Mouse (Mus musculus) embryo, embryonic 10.5 days (tissue): ENCODE measurements around the gene Lrp3.

Source experiments
- DNase-seq: peaks from one replicate; pipeline ENCODE4 v3.0.0-alpha.2; 2015; ENCODE audit warnings: low spot score

Lrp3 gene

DNA sequence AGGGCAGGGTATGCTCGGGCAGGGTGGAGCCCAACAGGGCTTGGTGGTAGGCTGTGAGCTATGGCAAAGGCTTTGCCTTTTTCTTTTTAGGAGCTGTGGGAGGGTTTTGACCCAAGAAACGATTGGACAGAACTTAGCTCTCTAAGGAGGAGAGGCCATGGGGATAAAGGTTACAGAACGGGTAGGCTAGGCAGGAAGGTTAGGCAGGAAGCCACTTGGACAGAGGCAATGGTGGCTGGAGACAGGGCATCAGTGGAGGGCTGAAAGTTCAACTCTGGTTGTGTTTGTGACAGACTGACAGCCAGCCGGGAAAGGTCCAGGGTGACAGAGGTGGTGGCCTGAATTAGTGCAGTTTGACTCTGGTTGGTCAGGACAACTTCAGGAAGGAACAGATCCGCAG lies 25.6 kb downstream of the Lrp3 start:
- no peak for DNase-seq

DNA sequence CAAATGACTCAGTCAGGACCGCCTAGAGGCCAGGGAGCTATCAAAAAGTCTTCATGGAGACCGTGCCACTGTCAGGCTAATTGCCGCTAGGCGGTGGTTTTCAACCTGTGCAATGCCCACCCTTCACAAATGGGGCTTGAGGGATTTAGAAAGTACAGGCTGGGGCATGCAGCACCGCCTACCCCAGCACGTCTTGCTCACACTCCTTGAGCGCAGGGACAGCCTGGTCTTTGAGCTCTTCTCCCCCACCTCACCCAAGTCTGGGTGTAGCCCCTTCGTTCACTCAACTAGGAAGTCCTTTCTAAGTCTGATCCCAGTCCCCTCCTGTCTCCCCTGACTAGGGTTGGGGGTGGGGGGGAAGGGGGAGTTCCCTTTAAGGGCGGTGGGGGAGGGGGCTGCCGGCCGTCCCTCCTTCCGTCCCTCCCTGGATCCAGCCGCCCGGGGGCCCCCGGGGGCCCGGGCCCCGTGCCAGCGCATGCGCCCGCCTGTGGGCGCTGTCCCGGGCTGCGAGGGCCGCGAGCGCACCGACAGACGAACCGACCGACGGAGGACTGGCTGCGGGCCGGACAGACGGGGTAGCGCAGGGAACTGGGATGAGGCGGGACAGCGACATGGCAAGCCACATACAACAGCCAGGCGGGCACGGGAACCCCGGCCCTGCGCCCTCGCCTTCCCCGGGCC lies 29.3 kb downstream of the Lrp3 start, which contains the start of gene Slc7a10:
TSS of gene Slc7a10 (plus strand) at position 497 of the 681 bp plus-strand sequence.
- peak; percentile 27 for DNase-seq

DNA sequence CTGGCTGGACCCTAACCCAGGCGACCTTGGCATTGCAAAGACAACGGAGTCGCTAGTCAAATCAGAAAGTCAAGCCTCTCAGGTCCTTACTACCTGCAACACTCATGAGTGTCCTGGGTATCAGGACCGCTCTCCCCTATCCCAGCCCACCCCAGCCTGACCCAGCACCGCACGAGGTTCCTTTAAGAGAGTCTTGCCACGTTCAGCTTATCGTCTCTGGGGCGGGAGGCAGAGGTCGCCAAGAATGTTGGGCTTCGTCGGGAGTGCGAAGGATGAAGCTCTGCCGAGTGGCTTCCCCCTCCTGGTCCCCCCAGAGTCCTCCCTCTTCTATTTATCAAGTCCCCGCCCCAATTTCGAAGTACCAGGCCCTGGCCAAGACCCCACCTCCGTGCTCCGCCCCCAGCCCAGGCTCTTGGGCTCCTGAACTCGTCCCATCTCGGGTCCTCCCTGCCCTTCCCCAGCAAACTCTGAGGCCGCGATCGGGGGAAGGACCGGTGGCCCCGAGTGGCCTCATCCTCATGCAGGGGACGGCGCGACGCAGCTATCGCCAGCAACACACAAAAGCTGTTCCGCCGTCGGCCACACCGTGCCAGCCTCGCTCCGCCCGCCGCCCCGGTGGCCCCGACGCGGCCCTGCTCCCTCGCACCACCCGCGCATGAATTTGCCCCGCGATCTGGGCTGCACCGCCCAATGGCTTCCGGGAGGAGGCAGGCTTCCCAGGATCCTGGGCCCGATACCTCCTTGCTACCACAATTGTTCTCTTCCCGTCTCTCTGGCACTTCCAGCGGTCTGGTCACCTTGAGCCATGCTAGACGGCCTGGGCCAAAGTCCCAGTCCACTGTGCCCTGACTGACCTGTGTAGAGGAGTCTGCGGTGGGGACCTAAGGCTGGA lies 30.2 kb downstream of the Lrp3 start:
- DNase-seq, result peak; percentile 57

- DNase-seq, result peak; percentile 85
Measured at GRCm38 (mm10) chr7:35176412-35177381, 38.6 kb downstream of the Lrp3 start.

DNA sequence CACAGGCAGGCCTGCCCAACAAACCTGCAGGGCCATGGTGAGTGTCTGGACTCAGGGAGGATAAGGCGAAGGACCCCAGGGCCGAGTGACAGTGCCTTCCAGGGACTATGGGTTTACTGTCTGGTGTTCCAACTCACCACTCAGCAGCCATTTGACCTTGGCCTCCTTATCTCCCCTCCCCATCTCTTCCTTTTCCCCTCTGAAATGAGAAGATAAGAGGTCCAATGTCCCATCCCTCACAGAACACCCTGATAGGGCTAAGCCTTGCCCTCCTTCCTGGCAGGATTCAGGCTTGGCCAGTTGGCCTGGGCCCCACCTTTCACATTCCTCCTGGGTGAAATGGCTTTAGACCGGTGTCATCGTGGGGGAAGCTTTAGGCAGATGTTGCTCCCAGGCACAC lies 39.8 kb downstream of the Lrp3 start:
- no peak for DNase-seq

GRCm38 (mm10) chr7:35172519-35172918 lies 42.8 kb downstream of the Lrp3 start:
- no peak for DNase-seq

DNA sequence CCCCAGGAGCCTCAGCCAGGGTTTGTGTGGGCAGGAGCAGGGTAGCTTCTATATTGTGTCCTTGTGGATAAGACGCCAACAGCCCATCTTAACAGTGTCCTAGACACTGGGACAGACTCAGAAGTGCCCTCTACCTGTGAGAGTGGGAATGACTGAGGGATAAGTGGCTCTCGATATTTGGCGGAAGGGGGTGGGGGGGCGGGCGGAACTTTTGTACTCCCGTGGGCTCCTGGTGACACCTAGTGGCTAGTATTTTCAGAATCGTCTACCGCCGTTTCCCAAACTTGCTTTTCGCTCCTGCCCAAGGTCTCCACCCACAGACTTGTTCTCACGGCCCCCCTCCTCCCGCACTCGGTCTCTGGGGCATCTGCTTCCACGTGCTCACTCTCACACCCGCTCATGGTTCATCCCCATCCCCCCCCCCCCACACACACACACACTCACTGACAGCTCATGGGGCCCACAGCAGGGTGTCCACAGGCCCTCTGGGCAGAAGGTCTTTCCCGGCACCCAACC lies 43.4 kb downstream of the Lrp3 start:
- peak; percentile 96 for DNase-seq

GRCm38 (mm10) chr7:35169341-35169740 lies 46.0 kb downstream of the Lrp3 start:
- DNase-seq, result peak; percentile 92

DNA sequence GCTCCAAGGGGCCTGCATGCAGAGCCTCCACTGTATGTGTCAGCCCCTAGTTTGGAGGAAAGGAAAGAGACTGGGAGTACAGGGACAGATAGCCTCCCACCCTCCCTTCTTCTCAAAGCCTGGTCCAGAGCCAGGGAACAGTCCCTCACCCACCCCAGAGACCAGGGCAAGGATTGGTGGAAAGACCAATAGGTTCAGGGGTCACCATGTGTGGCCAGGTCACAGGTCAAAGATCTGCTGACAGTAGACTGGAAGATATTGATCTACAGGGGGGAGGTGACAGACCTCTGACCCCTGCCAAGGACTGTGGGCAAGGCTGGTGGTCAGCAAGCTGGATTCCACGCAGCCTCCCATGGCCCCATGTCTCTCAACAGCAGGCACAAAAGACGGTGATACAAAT lies 47.4 kb downstream of the Lrp3 start:
- peak; percentile 26 for DNase-seq

DNA sequence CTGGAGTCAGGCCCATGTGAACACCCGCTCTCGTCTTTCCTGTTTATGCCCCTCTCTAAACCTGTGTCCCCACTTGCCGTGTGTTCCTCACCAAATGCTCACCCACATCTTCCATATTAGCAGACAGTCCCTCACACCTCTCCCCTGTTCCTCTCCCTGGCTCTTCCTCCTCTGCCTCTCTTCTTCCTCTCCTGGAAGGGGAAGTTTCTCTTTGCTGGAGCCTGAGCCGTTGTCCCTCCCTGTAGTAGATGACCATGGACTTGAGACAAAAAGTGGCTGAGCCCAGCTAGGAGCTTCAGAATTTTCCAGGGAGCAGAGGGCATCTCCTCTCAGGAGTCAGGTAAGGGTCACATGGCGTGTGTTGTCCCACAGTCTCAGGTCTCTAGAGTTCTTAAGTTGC lies 48.3 kb downstream of the Lrp3 start:
- DNase-seq, result no peak

DNA sequence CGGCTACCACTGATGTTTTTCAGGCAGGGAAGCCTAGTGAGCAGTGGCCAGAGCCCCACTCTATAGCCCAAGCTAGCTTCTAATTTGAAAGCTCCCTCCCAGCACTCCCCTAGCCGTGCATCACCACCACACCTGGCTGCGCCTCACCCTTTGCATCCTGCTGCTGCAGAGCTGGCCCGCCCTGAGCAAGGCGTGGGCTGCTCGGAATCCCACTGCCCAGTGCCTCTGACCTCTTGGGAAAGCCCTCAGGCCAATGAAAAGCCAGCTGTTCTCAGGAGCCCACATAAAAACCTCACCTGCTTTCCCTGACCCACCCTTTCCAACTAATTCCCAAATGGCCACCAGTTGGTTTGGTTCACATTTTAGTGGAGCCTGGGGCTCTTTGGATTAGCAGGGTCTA lies 51.2 kb downstream of the Lrp3 start:
- DNase-seq, result no peak

DNA sequence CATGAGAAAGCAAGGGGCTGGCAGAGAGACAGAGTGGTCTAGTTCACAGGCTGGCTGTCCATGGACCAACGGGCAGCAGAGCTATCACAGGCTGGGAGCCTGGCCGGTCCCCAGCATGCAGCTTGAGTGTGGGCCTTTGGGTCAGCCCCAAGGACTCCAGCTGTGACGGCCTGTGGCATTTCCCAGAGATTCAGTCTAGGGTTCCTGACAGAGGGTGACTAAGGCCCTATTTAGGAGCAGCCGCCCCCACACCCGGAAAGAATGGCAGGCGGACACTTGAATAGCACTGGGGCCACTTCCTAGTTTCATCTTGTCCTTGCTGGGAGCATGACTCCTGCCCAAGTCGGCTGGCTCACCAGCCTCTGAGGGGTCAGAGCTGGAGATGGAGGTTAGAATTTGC lies 51.7 kb downstream of the Lrp3 start:
- no peak for DNase-seq

- DNase-seq, result no peak
Measured at GRCm38 (mm10) chr7:35162443-35162842, 52.9 kb downstream of the Lrp3 start.

DNA sequence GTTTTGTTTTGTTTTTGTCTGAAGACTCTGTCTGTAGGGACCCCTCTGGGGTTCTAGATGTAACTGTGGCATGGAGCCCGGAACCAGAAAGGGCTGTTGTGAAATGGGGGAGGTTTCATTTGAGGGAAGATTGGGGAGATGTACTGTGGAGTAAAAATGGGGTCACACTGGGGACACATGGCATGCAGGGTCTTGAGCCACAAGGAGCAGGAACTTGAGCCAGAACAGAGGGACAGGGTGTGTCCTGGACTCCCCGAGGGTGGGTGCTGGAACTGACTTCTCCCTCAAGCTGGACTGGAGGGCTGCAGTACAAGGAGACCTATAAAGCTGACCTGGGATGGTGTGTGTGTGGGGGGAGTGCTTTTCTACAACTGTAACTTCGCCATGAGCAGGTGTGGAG lies 57.8 kb downstream of the Lrp3 start:
- no peak for DNase-seq

DNA sequence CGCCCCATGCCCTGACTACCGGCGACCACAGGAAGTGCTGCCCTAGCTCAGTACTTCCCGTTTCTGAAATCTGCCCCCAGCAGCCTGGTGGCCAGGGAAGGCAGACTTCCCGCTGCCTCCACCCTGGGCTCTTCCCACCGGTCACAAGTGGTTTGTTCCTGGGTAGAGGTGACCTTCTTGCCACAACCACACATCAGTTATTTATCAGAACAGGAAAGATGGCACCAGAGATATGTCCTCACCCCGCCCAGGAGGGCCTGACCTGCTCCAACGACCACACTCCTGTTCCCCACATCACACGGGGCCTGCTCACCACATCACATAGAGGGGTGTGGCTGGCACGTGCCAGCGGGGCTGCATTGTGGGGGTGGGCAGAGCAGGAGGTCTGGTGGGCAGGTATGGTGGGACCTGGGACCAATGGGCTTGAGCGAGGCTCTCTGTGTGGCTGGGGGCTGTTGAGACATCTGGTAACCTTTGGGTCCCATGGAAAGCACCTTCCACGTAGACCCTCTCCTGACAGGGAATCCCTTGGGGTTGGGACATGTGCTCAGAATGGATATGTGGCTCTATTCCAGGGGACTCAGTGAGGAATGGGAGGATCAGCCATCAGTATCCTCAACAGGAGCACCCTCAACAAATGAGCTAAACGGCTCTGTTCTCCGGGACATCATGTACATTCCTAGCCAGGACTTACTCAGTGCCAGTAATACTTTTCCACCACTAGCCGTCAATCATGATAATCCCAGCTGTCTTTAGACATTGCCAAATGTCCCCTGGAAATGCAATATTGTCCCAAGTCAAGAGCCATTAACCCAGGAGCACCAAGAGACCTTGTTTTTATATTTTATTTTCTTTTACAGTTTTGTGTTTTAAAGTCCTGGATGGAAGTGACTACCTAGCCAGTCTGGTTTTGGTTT lies 58.5 kb downstream of the Lrp3 start:
- no peak for DNase-seq

DNA sequence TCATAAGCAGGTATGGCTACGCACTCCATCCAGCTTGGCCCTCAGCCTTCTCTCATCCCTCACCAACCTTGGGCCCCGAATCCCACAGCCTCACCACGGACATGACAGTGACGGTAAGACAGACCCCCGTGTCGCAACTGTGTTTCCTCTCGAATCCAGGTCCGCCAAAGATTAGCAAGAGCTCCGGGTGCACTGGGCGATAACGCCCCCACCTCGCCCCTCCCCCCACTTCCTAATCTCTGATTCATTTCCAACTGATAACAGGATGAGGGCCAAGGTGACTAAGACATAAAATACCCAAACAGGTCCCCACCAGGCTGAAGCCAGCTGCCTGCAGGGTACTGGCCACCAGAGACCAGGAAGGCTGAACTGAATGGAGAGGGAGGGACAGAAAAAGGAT lies 60.8 kb downstream of the Lrp3 start:
- DNase-seq, result no peak

- DNase-seq, result no peak
Measured at GRCm38 (mm10) chr7:35150860-35151259, 64.4 kb downstream of the Lrp3 start.
